Mouse (Mus musculus) stomach, embryonic 14.5 days (tissue): Measurements from ENCODE around the gene Pawr. TPM values are rescaled to one million over a fixed set of nuclear protein-coding genes. Genes with fewer than 3 reads are reported as not detected.
A peak's percentile ranks its signal among the peaks of the same experiment; 100 is the strongest.
"Not testable (repeated sequence)": the region's sequence is repeated elsewhere in the genome, so short reads cannot be mapped to it uniquely, and the experiment has no call there.

Experiments used
- ATAC-seq: fragments of 200-750 bp; cut with Nextera tagmentation; 2 replicates; pipeline ENCODE4 v1.8.0; 2017; ENCODE audit warnings: low read depth, moderate TSS enrichment; ENCODE audit not compliant: insufficient number of reproducible peaks, insufficient read depth, low FRiP score
- H3K27ac ChIP-seq: fragments of 300-500 bp; sonication (generic); 2 replicates; pipeline ENCODE4 v1.5.1; 2014; ENCODE audit warnings: mild to moderate bottlenecking, low read length, moderate library complexity, mixed read lengths
- H3K27me3 ChIP-seq: fragments of 300-500 bp; sonication (generic); 2 replicates; pipeline ENCODE4 v1.6.1; 2014; ENCODE audit warnings: low read length, control low read depth, mixed read lengths; ENCODE audit not compliant: control insufficient read depth, insufficient read depth
- H3K36me3 ChIP-seq: fragments of 300-500 bp; sonication (generic); 2 replicates; pipeline ENCODE4 v1.6.1; 2014; ENCODE audit warnings: mild to moderate bottlenecking, control low read depth, low read length, moderate library complexity, mixed read lengths; ENCODE audit not compliant: control insufficient read depth, insufficient read depth
- H3K4me1 ChIP-seq: fragments of 300-500 bp; sonication (generic); 2 replicates; pipeline ENCODE4 v1.6.1; 2014; ENCODE audit warnings: low read length, control low read depth, mixed read lengths; ENCODE audit not compliant: control insufficient read depth, insufficient read depth
- H3K4me2 ChIP-seq: fragments of 300-500 bp; sonication (generic); replicated peaks from 2 replicates; pipeline ENCODE4 v1.6.1; 2014; ENCODE audit warnings: low read depth, low read length, control low read depth
- H3K4me3 ChIP-seq: fragments of 300-500 bp; sonication (generic); 2 replicates; pipeline ENCODE4 v1.5.1; 2014; ENCODE audit warnings: low read depth, low read length, control low read depth
- H3K9ac ChIP-seq: fragments of 300-500 bp; sonication (generic); replicated peaks from 2 replicates; pipeline ENCODE4 v1.6.1; 2014; ENCODE audit warnings: low read depth, mild to moderate bottlenecking, control low read depth, low read length, moderate library complexity, mixed read lengths
- H3K9me3 ChIP-seq: fragments of 300-500 bp; sonication (generic); 2 replicates; pipeline ENCODE4 v1.6.1; 2016; ENCODE audit warnings: low read depth, low read length, control low read depth; ENCODE audit not compliant: control insufficient read depth
- WGBS: fragments of 180-500 bp; shearing (Covaris S2); extraction: QIAGEN DNeasy Blood & Tissue Kit; methylation state at CpG from one replicate; pipeline ENCODE4 v1.1.7; 2014; 5-methylcytosine and 5-hydroxymethylcytosine counted together
- polyA plus RNA-seq: library from polyadenylated mRNA; unstranded; fragments of >200 nt; fragmentation: Nextera tagmentation; extraction: Ambion mirVana; gene quantifications from 2 replicates; pipeline ENCODE4 v1.2.1, GENCODE M21; 2014

Gene Pawr
- polyA plus RNA-seq, 1 experiment from 2014 or later: 13.5 TPM

DNA sequence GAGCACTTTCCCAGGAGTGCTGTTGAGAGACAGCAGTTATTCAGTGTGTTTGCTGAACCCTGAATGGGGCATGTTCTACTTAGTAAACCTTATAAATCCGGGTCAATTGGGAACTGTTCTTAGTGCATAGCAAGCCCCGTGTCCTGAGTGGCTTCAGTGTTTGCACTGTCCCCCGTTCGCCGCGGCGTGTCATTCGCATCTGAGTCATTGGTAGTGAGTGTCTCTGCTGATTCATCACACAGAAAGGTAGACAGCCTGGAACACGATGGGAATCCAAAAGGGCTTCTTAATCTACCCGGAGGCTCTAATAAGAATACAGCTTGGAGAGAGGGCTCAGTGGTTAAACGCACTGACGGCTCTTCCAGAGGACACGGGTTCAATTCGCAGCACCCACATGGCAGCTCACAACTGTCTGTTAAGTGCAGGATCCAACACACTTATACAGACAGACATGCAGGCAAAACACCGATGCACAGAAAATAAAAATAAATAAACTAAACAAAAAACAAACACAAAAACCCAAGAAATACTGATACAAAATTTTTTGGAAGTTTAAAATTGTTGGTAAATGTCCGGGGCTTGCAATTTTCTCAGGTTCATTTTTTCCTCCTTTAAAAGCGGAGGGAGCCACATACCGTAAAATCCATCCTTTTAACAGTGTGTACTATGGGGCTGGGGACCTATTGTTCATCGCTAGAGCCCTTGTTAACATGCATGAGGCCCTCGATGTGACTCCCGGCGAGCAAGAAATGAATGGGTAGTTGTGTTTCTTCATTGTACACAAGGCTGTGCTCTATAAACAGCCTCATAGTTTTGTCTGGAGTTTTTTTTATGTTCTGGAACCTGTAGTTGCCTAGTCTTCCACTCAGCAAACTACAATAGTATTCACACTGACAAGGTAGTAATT is 6.4 kb downstream of the Pawr start:
- Histone ChIP-seq H3K4me1 (no peaks in the 10 kb centered on the region), H3K27ac (no peak overlapping the region), H3K9me3 (no peaks in the 10 kb centered on the region), H3K9ac (no peak overlapping the region), H3K4me3 (no peak overlapping the region), H3K27me3 (no peaks in the 10 kb centered on the region), H3K4me2 (no peak overlapping the region), H3K36me3 (no peaks in the 10 kb centered on the region)
- WGBS: 86% methylated on average over 22 of the region's 22 CpGs
- no peak for ATAC-seq

- H3K27me3 ChIP-seq: no peaks in the 10 kb centered on the region
- WGBS: 79% methylated on average over 5 of the region's 5 CpGs
- no peaks in the 10 kb centered on the region for H3K4me1 ChIP-seq
- no peak overlapping the region for H3K9ac ChIP-seq
- H3K4me2 ChIP-seq: no peak overlapping the region
- no peak for ATAC-seq
- no peak overlapping the region for H3K4me3 ChIP-seq
- no peak overlapping the region for H3K27ac ChIP-seq
- no peaks in the 10 kb centered on the region for H3K36me3 ChIP-seq
- no peaks in the 10 kb centered on the region for H3K9me3 ChIP-seq
Observed at GRCm38 (mm10) chr10:108339118-108339517, 7.2 kb downstream of the Pawr start.

DNA sequence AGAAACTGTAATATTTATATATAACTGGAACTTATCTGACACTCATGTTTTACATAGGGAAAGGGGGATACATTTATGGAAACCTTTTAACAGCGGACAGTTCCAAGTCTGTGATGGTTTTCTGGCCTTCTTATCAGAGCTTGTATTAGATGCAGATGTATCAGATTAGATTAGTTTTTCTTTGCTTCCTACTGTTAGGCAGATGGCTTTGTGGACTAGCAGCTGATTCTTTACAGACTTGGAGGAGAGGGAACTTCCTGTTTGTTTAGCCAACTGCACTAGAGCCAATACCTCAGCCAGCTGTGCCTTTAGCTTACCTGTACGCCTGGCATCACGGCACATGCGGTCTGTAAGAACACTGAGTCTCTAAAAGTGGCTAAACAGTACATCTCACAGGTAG is 8.0 kb downstream of the Pawr start:
- no peak overlapping the region for H3K4me3 ChIP-seq
- H3K27ac ChIP-seq: no peak overlapping the region
- no peaks in the 10 kb centered on the region for H3K9me3 ChIP-seq
- H3K4me1 ChIP-seq: no peaks in the 10 kb centered on the region
- WGBS: 87% methylated on average over 4 of the region's 4 CpGs
- H3K4me2 ChIP-seq: no peak overlapping the region
- no peak for ATAC-seq
- H3K27me3 ChIP-seq: no peaks in the 10 kb centered on the region
- H3K36me3 ChIP-seq: no peaks in the 10 kb centered on the region
- H3K9ac ChIP-seq: no peak overlapping the region

GRCm38 (mm10) chr10:108343734-108344133 is 11.8 kb downstream of the Pawr start:
- no peak overlapping the region for H3K4me2 ChIP-seq
- H3K27me3 ChIP-seq: no peaks in the 10 kb centered on the region
- no peaks in the 10 kb centered on the region for H3K4me1 ChIP-seq
- ATAC-seq: no peak
- no peak overlapping the region for H3K9ac ChIP-seq
- H3K4me3 ChIP-seq: no peak overlapping the region
- no peak overlapping the region for H3K27ac ChIP-seq
- no peaks in the 10 kb centered on the region for H3K9me3 ChIP-seq
- H3K36me3 ChIP-seq: no peaks in the 10 kb centered on the region

DNA sequence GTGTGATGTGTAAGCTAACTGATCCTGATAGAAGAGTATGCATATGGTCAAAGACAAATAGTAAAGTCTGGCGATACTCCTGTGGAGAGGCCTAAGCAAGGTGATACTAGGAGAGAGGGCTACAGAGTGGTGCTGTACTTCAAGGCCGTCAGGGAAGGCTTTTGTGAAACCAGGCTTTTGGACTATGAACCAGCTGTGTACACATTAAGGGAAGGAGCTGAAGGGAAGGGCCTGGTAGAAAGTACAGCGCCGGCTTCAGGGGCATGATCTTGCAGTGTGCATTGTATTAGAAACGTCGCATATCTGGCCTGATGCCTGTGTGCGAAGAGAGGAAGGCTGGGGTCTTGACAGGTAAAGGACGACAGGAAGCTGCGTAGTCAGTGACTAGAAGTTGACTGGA is 13.2 kb downstream of the Pawr start:
- H3K9ac ChIP-seq: no peak overlapping the region
- no peaks in the 10 kb centered on the region for H3K9me3 ChIP-seq
- no peaks in the 10 kb centered on the region for H3K36me3 ChIP-seq
- H3K27me3 ChIP-seq: no peaks in the 10 kb centered on the region
- no peak overlapping the region for H3K27ac ChIP-seq
- ATAC-seq: peak; percentile 84
- no peaks in the 10 kb centered on the region; the same call in 1 of the 2 replicates for H3K4me1 ChIP-seq
- H3K4me2 ChIP-seq: no peak overlapping the region
- no peak overlapping the region for H3K4me3 ChIP-seq
- 87% methylated on average over 9 of the region's 9 CpGs for WGBS

- not testable (repeated sequence) for H3K27ac ChIP-seq, H3K36me3 ChIP-seq, H3K27me3 ChIP-seq, H3K4me3 ChIP-seq, H3K4me2 ChIP-seq, H3K9me3 ChIP-seq, H3K9ac ChIP-seq, ATAC-seq, H3K4me1 ChIP-seq
- WGBS: 95% methylated on average over 4 of the region's 4 CpGs
Observed at GRCm38 (mm10) chr10:108346301-108346700, 14.4 kb downstream of the Pawr start.

DNA sequence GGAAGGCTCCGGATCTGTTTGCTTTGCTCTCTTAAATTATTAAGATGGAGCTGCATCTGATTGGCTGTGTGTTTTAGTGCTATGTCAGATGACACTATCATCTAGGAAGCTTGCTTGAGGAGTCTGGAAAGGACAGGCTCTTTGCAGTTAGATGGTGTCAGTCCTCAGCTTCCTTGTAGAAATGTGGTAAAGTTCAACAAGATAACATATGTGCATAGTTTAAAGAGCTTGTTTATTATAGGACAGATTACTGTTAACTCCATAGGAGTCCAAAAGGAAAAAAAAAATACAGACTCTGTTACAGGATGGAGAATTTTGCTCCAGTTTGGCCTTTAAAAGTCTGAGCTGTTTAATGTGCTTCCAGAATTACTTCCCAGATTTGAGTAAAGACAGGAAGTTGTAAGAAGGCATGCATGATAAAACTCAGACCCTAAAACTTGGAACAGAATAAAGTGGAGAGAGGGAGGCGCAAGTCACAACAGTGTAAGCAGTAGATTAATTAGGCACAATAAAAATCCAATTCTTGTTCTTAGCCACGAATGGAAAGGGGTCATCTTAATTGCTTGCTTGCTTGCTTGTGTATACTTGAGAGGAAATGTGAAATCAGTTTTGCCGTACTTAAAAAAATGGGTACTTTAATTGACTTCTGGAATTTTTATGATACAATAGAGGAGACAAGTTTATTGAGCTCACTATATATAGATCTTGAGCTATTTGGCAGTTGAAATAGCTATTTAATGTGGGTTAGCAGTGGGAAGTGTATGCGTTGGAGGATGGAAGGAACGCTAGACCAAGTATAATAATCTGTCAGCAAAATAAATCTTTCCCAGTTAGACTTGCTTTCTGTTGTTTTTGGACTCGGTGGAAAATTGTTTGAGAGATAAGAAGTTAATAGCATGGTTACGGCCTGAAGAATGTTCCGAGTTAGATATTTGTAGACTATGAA is 18.5 kb downstream of the Pawr start:
- no peaks in the 10 kb centered on the region for H3K27me3 ChIP-seq
- ATAC-seq: peak; percentile 51; the same call in 1 of the 2 replicates
- no peaks in the 10 kb centered on the region for H3K9me3 ChIP-seq
- no peak overlapping the region for H3K4me2 ChIP-seq
- H3K4me3 ChIP-seq: no peak overlapping the region
- peaks cover 3% of the 10 kb centered on the region; the same call in 1 of the 2 replicates for H3K4me1 ChIP-seq
- peak overlapping the region; percentile 7; the same call in 1 of the 2 replicates for H3K27ac ChIP-seq
- H3K36me3 ChIP-seq: no peaks in the 10 kb centered on the region
- no peak overlapping the region for H3K9ac ChIP-seq
- 45% methylated on average over 9 of the region's 9 CpGs for WGBS

GRCm38 (mm10) chr10:108352944-108353343 is 21.0 kb downstream of the Pawr start:
- Histone ChIP-seq H3K27me3 (no peaks in the 10 kb centered on the region), H3K9me3 (no peaks in the 10 kb centered on the region), H3K27ac (no peak overlapping the region), H3K4me2 (no peak overlapping the region), H3K4me1 (peaks cover 3% of the 10 kb centered on the region; the same call in 1 of the 2 replicates), H3K4me3 (no peak overlapping the region), H3K36me3 (no peaks in the 10 kb centered on the region; the same call in 1 of the 2 replicates), H3K9ac (no peak overlapping the region)
- no peak for ATAC-seq
- WGBS: 87% methylated on average over 10 of the region's 10 CpGs
